Mouse (Mus musculus) heart, postnatal 4 days (tissue): ENCODE measurements around the gene Relt. TPM values are rescaled to one million over a fixed set of nuclear protein-coding genes. Genes with fewer than 3 reads are reported as not detected.

Experiments
- DNase-seq: peaks from one replicate; pipeline ENCODE4 v3.0.0; 2021
- total RNA-seq, 2 experiments: library from RNA; stranded (reverse); gene quantifications; 2 replicates each; pipeline ENCODE4 v1.2.3; 2021

Gene Relt
- total RNA-seq, 2 experiments from 2014 or later, result 5.6 to 6.4 TPM

GRCm38 (mm10) chr7:100844385-100845025, 18.7 kb downstream of the Relt start:
- no peak for DNase-seq

GRCm38 (mm10) chr7:100843866-100844265, 19.4 kb downstream of the Relt start:
- DNase-seq, result no peak

- no peak for DNase-seq
Observed at GRCm38 (mm10) chr7:100842175-100842574, 21.1 kb downstream of the Relt start.

- no peak for DNase-seq
Observed at GRCm38 (mm10) chr7:100841608-100842007, 21.6 kb downstream of the Relt start.

- DNase-seq, result no peak
Observed at GRCm38 (mm10) chr7:100840906-100841305, 22.3 kb downstream of the Relt start.

- DNase-seq, result no peak
Observed at GRCm38 (mm10) chr7:100839632-100840402, 23.4 kb downstream of the Relt start.

GRCm38 (mm10) chr7:100837701-100838100, 25.5 kb downstream of the Relt start:
- DNase-seq, result no peak

- no peak for DNase-seq
Observed at GRCm38 (mm10) chr7:100836657-100837056, 26.6 kb downstream of the Relt start.

- no peak for DNase-seq
Observed at GRCm38 (mm10) chr7:100835711-100836110, 27.5 kb downstream of the Relt start.

- no peak for DNase-seq
Observed at GRCm38 (mm10) chr7:100835168-100835567, 28.1 kb downstream of the Relt start.

GRCm38 (mm10) chr7:100833859-100834258, 29.4 kb downstream of the Relt start:
- DNase-seq, result no peak

- DNase-seq, result no peak
Observed at GRCm38 (mm10) chr7:100828549-100828948, 34.7 kb downstream of the Relt start.

GRCm38 (mm10) chr7:100824661-100825060, 38.6 kb downstream of the Relt start:
- DNase-seq, result no peak

- DNase-seq, result peak; percentile 44
Observed at GRCm38 (mm10) chr7:100818401-100819064, 44.7 kb downstream of the Relt start.

- DNase-seq, result no peak
Observed at GRCm38 (mm10) chr7:100817442-100817760, 45.8 kb downstream of the Relt start.

- no peak for DNase-seq
Observed at GRCm38 (mm10) chr7:100816759-100817441, 46.3 kb downstream of the Relt start.

GRCm38 (mm10) chr7:100815900-100816570, 47.2 kb downstream of the Relt start:
- DNase-seq, result peak; percentile 28

- DNase-seq, result no peak
Observed at GRCm38 (mm10) chr7:100812641-100813040, 50.6 kb downstream of the Relt start.

GRCm38 (mm10) chr7:100811912-100812311, 51.3 kb downstream of the Relt start:
- DNase-seq, result no peak

GRCm38 (mm10) chr7:100805391-100805790, 57.9 kb downstream of the Relt start:
- DNase-seq, result no peak

- no peak for DNase-seq
Observed at GRCm38 (mm10) chr7:100798810-100799209, 64.4 kb downstream of the Relt start.
